Mouse (Mus musculus) midbrain, embryonic 10.5 days (tissue): ENCODE results near the gene Foxd2. TPM values are rescaled to one million over a fixed set of nuclear protein-coding genes. Genes with fewer than 3 reads are reported as not detected.

ENCODE experiments used
- DNase-seq: peaks from one replicate; pipeline ENCODE4 v3.0.0-alpha.2; 2017; ENCODE audit warnings: low spot score
- H3K27ac ChIP-seq: fragments of 300-500 bp; sonication (generic); replicated peaks from 2 replicates; pipeline ENCODE4 v1.5.1; 2016; ENCODE audit warnings: mild to moderate bottlenecking
- H3K27me3 ChIP-seq: fragments of 300-500 bp; sonication (generic); 2 replicates; pipeline ENCODE4 v1.6.1; 2016; ENCODE audit warnings: low read depth, mild to moderate bottlenecking; ENCODE audit not compliant: poor library complexity, severe bottlenecking
- H3K36me3 ChIP-seq: fragments of 300-500 bp; sonication (generic); 2 replicates; pipeline ENCODE4 v1.6.1; 2016; ENCODE audit warnings: mild to moderate bottlenecking, moderate library complexity
- H3K4me1 ChIP-seq: fragments of 300-500 bp; sonication (generic); 2 replicates; pipeline ENCODE4 v1.6.1; 2016
- H3K4me3 ChIP-seq: fragments of 300-500 bp; sonication (generic); 2 replicates; pipeline ENCODE4 v1.5.1; 2016; ENCODE audit warnings: mild to moderate bottlenecking, moderate library complexity
- H3K9me3 ChIP-seq: fragments of 300-500 bp; sonication (generic); replicated peaks from 2 replicates; pipeline ENCODE4 v1.6.1; 2016; ENCODE audit warnings: mild to moderate bottlenecking
- WGBS: fragments of 180-500 bp; shearing (Covaris S2); methylation state at CpG from one replicate; pipeline ENCODE4 v1.1.7; 2016; 5-methylcytosine and 5-hydroxymethylcytosine counted together
- polyA plus RNA-seq: library from polyadenylated mRNA; unstranded; fragments of >200 nt; fragmentation: Nextera tagmentation; extraction: Ambion mirVana; gene quantifications from 2 replicates; pipeline ENCODE4 v1.2.1, GENCODE M21; 2016

Gene Foxd2
- 2.1 and 3.3 TPM in 2 replicates for polyA plus RNA-seq

GRCm38 (mm10) chr4:114908829-114909601 lies at the start of gene Foxd2:
TSS of gene Foxd2 (minus strand) at chr4:114908873.
- Histone ChIP-seq H3K27ac (peak within 1 kb of the TSS; percentile 79), H3K27me3 (peaks cover 100% of the 10 kb centered on the region), H3K36me3 (no peaks in the 10 kb centered on the region), H3K9me3 (no peaks in the 10 kb centered on the region), H3K4me1 (peaks cover 46% of the 10 kb centered on the region), H3K4me3 (peak within 1 kb of the TSS; percentile 62)
- under 1% methylated on average over 64 of the region's 64 CpGs for WGBS
- peak; percentile 95 for DNase-seq

- Histone ChIP-seq H3K4me3 (no peak overlapping the region), H3K36me3 (peaks cover 38% of the 10 kb centered on the region), H3K27me3 (no peaks in the 10 kb centered on the region), H3K4me1 (no peaks in the 10 kb centered on the region), H3K9me3 (no peaks in the 10 kb centered on the region), H3K27ac (no peak overlapping the region)
- WGBS: 86% methylated on average over 2 of the region's 2 CpGs
- DNase-seq: no peak
These were observed 49.6 kb upstream of the Foxd2 start for GRCm38 (mm10) chr4:114958231-114958630.

GRCm38 (mm10) chr4:114957403-114957802 lies 48.7 kb upstream of the Foxd2 start:
- Histone ChIP-seq H3K27me3 (no peaks in the 10 kb centered on the region), H3K4me1 (no peaks in the 10 kb centered on the region), H3K27ac (no peak overlapping the region), H3K4me3 (no peak overlapping the region), H3K9me3 (no peaks in the 10 kb centered on the region), H3K36me3 (peaks cover 30% of the 10 kb centered on the region)
- no peak for DNase-seq

DNA sequence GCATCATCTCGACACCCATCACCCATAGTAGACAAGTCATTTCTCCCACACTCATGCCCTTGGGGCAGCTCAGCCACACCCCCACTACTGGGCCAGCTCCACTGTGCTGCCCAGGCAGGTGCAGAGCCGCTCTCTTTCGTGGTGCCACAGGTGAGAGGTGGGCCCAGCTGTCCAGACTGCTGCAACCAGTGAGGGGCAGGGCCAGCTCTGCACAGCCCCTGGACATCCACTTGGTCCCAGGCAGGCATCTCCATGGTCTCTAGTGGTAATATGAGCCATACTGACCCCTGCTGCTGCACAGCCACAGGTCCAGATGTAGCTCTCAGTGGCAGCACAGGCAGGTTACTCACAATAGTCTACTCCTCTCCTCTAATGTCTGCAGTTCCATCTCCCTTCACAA lies 44.5 kb upstream of the Foxd2 start:
- Histone ChIP-seq H3K27me3 (peaks cover 11% of the 10 kb centered on the region), H3K9me3 (no peaks in the 10 kb centered on the region), H3K4me1 (no peaks in the 10 kb centered on the region), H3K27ac (no peak overlapping the region), H3K4me3 (no peak overlapping the region), H3K36me3 (no peaks in the 10 kb centered on the region)
- WGBS: 83% methylated on average over 3 of the region's 3 CpGs
- no peak for DNase-seq

- Histone ChIP-seq H3K27me3 (peaks cover 51% of the 10 kb centered on the region), H3K4me1 (peaks cover 10% of the 10 kb centered on the region), H3K36me3 (no peaks in the 10 kb centered on the region), H3K4me3 (no peak overlapping the region), H3K9me3 (no peaks in the 10 kb centered on the region), H3K27ac (no peak overlapping the region)
- WGBS: 78% methylated on average over 7 of the region's 7 CpGs
- no peak for DNase-seq
These were observed 39.3 kb upstream of the Foxd2 start for GRCm38 (mm10) chr4:114947852-114948481.

- no peak overlapping the region for H3K27ac ChIP-seq
- H3K9me3 ChIP-seq: no peaks in the 10 kb centered on the region
- H3K4me1 ChIP-seq: peaks cover 16% of the 10 kb centered on the region
- peak; percentile 75 for DNase-seq
- H3K4me3 ChIP-seq: no peak overlapping the region
- H3K36me3 ChIP-seq: no peaks in the 10 kb centered on the region
- peaks cover 56% of the 10 kb centered on the region for H3K27me3 ChIP-seq
- 33% methylated on average over 6 of the region's 6 CpGs for WGBS
These were observed 38.7 kb upstream of the Foxd2 start for GRCm38 (mm10) chr4:114947395-114947794.

DNA sequence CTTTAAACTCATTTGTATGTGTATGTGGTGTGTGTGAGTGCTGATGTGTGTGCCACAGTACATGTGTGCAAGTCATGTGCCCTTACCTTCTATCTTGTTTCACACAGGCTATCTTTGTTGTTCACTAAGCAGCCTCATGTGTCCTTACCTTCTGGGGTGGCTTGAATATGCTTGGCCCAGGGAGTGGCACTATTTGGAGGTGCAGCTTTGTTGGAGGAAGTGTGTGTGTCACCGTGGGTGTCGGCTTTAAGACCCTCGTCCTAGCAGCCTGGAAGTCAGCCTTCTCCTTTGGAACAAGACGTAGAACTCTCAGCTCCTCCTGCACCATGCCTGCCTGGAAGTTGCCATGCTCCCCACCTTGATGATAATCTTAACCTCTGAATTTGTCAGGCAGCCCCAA lies 37.7 kb upstream of the Foxd2 start:
- no peak overlapping the region for H3K4me3 ChIP-seq
- no peaks in the 10 kb centered on the region for H3K9me3 ChIP-seq
- H3K36me3 ChIP-seq: no peaks in the 10 kb centered on the region
- no peak overlapping the region for H3K27ac ChIP-seq
- H3K27me3 ChIP-seq: peaks cover 56% of the 10 kb centered on the region
- peaks cover 23% of the 10 kb centered on the region for H3K4me1 ChIP-seq
- WGBS: 86% methylated on average over 4 of the region's 4 CpGs
- DNase-seq: no peak

GRCm38 (mm10) chr4:114945021-114945420 lies 36.3 kb upstream of the Foxd2 start:
- Histone ChIP-seq H3K4me3 (no peak overlapping the region), H3K27ac (no peak overlapping the region), H3K36me3 (no peaks in the 10 kb centered on the region), H3K4me1 (peaks cover 23% of the 10 kb centered on the region), H3K9me3 (no peaks in the 10 kb centered on the region), H3K27me3 (peaks cover 57% of the 10 kb centered on the region)
- WGBS: 35% methylated on average over 5 of the region's 5 CpGs
- DNase-seq: no peak

- Histone ChIP-seq H3K36me3 (no peaks in the 10 kb centered on the region), H3K27ac (no peak overlapping the region), H3K4me3 (no peak overlapping the region), H3K27me3 (peaks cover 62% of the 10 kb centered on the region), H3K9me3 (no peaks in the 10 kb centered on the region), H3K4me1 (peaks cover 23% of the 10 kb centered on the region)
- DNase-seq: no peak
- 60% methylated on average over 8 of the region's 8 CpGs for WGBS
These were observed 33.9 kb upstream of the Foxd2 start for GRCm38 (mm10) chr4:114942583-114942982.

DNA sequence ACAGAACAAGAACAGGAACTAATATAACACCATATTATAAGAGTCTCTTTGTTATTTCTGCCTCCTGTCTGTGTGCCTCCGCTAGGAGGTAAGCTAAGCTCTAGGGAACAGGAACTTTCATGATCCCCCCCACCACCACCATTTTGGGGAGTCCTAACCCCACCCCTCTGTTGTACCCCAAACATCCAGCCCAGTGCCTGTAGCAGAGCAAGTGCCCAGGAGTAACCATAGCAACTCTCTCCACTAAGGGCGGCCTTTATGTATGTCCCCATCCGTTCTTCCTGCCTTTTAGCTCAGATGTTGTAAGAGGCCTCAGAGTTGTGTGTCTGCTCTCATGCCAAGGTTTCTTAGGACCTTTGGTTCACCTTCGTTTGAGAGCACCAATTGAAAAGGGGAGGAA lies 33.4 kb upstream of the Foxd2 start:
- peaks cover 23% of the 10 kb centered on the region for H3K4me1 ChIP-seq
- DNase-seq: no peak
- 54% methylated on average over 4 of the region's 4 CpGs for WGBS
- H3K9me3 ChIP-seq: no peaks in the 10 kb centered on the region
- H3K27ac ChIP-seq: no peak overlapping the region; the same call in 1 of the 2 replicates
- no peak overlapping the region for H3K4me3 ChIP-seq
- H3K36me3 ChIP-seq: no peaks in the 10 kb centered on the region
- peaks cover 62% of the 10 kb centered on the region for H3K27me3 ChIP-seq

DNA sequence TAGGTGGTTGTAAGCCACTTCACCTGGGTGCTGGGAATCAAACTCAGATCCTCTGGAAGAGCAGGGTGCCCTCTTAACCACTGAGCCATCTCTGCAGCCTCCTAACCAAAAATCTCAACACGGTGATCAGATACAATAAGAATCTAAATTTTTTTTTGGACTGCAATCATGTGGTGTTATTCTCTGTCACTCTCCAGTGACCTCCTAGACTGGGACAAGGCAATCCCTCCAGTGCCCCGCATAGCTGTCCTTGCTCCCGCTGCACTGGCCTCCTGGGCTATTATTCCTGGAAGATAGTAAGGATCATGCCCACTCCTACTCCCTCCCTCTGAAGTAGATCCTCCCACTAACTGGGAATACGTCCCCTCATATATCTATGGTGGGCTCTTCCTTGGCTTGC lies 32.6 kb upstream of the Foxd2 start:
- H3K27me3 ChIP-seq: peaks cover 54% of the 10 kb centered on the region
- WGBS: 68% methylated on average over 4 of the region's 4 CpGs
- DNase-seq: no peak
- H3K27ac ChIP-seq: no peak overlapping the region
- no peak overlapping the region for H3K4me3 ChIP-seq
- no peaks in the 10 kb centered on the region for H3K9me3 ChIP-seq
- no peaks in the 10 kb centered on the region for H3K36me3 ChIP-seq
- peaks cover 23% of the 10 kb centered on the region for H3K4me1 ChIP-seq

- H3K27me3 ChIP-seq: peaks cover 38% of the 10 kb centered on the region
- H3K9me3 ChIP-seq: no peaks in the 10 kb centered on the region
- WGBS: 72% methylated on average over 3 of the region's 3 CpGs
- no peak overlapping the region for H3K27ac ChIP-seq
- peaks cover 13% of the 10 kb centered on the region for H3K4me1 ChIP-seq
- no peak for DNase-seq
- no peaks in the 10 kb centered on the region for H3K36me3 ChIP-seq
- no peak overlapping the region for H3K4me3 ChIP-seq
These were observed 29.6 kb upstream of the Foxd2 start for GRCm38 (mm10) chr4:114938248-114938647.

GRCm38 (mm10) chr4:114937459-114938047 lies 28.9 kb upstream of the Foxd2 start:
- DNase-seq: no peak
- H3K4me3 ChIP-seq: no peak overlapping the region
- H3K36me3 ChIP-seq: no peaks in the 10 kb centered on the region
- WGBS: 72% methylated on average over 4 of the region's 4 CpGs
- no peaks in the 10 kb centered on the region for H3K9me3 ChIP-seq
- H3K27ac ChIP-seq: no peak overlapping the region
- H3K27me3 ChIP-seq: peaks cover 31% of the 10 kb centered on the region
- H3K4me1 ChIP-seq: peaks cover 9% of the 10 kb centered on the region
